ENCODE assay signal across 26 mouse cellular contexts in the genomic region with DNA sequence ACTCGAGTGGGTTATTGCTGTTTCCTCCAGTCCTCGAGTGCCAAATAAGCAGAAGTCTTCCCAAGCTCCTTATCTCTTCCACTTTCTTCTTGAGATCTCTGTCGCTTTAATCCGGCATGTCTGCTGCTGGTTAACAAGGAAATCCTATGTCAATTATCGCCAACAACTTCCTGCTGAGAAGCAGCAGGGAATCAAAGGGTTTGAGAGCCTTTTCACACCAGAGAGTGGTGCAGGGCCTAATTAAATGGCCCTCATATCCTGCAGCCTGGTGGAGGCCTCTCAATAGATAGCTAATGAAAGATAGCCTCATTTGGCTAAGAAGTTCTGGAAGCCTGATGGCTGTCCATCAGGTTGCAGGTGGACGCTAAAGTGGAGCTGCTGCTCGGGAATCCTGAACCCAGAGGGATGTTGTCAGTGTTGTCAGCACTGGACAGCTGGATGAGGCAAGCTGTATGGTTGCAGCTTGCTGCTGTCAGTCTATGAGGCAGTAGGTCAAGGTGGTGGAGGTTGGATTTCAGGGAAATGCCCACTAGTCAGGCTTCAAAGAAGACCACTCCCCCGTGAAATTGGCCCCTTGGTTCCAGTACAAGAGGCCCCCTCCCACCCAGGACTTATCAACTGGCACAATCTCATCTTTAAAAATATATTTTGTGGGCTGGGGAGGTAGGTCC.
DNase-seq lines count a peak whose midpoint lies in the region; ATAC-seq and TF ChIP-seq lines count a peak whose summit lies in the region.
"Had no signal": no experiment of that assay in that cellular context is flagged by ENCODE, and none has a peak within 500 bp of the region (broad histone marks: within the 10 kb centered on the region; RNA-seq: fewer than 3 reads in every experiment).

No protein-coding gene starts in this region.

- H3K9ac ChIP-seq in forebrain, embryonic 12.5 days: no peak overlapping the region
- H3K9ac ChIP-seq in forebrain, embryonic 16.5 days (replicated peaks; ENCODE audit: low read depth, low read length): no peak overlapping the region
- no peak overlapping the region for H3K9ac ChIP-seq in kidney, postnatal 0 days (ENCODE audit: low read depth, low read length)
- H3K9ac ChIP-seq: hindbrain, embryonic 13.5 days; intestine, embryonic 15.5 days; limb, embryonic 13.5 days; liver, embryonic 12.5 days had no signal

- no peaks in the 10 kb centered on the region; the same call in 1 of the 2 replicates for H3K9me3 ChIP-seq in forebrain, embryonic 12.5 days
- 0 out of 2 replicates have a peak, but pooled peaks cover 2% of the 10 kb centered on the region for H3K9me3 ChIP-seq in forebrain, embryonic 16.5 days (ENCODE audit: control insufficient read depth, low read length)
- H3K9me3 ChIP-seq in kidney, postnatal 0 days (replicated peaks; ENCODE audit: low read length): no peaks in the 10 kb centered on the region
- H3K9me3 ChIP-seq: intestine, embryonic 15.5 days; limb, embryonic 13.5 days; liver, embryonic 12.5 days had no signal

- H3K27me3 ChIP-seq in forebrain, embryonic 12.5 days: peaks cover 16% of the 10 kb centered on the region; the same call in 1 of the 2 replicates
- no peaks in the 10 kb centered on the region for H3K27me3 ChIP-seq in forebrain, embryonic 16.5 days (replicated peaks; ENCODE audit: control insufficient read depth, insufficient read depth, low read length)
- no peaks in the 10 kb centered on the region for H3K27me3 ChIP-seq in kidney, postnatal 0 days (ENCODE audit: insufficient read depth, low read length)
- H3K27me3 ChIP-seq: hindbrain, embryonic 13.5 days; intestine, embryonic 15.5 days; liver, embryonic 12.5 days; Patski had no signal

- peaks cover 16% of the 10 kb centered on the region; the same call in 1 of the 2 replicates for H3K4me1 ChIP-seq in forebrain, embryonic 12.5 days
- H3K4me1 ChIP-seq in forebrain, embryonic 16.5 days (replicated peaks; ENCODE audit: control insufficient read depth, insufficient read depth, low read length): peaks cover 6% of the 10 kb centered on the region
- H3K4me1 ChIP-seq in kidney, postnatal 0 days (replicated peaks; ENCODE audit: insufficient read depth, low read length): no peaks in the 10 kb centered on the region
- H3K4me1 ChIP-seq: intestine, embryonic 15.5 days; liver, embryonic 12.5 days had no signal

- no peak for TF ChIP-seq CTCF in kidney, postnatal 0 days (IDR thresholded peaks at IDR 0.05; ENCODE audit: low read depth)

- no peaks in the 10 kb centered on the region for H3K36me3 ChIP-seq in forebrain, embryonic 12.5 days (replicated peaks)
- no peaks in the 10 kb centered on the region for H3K36me3 ChIP-seq in forebrain, embryonic 16.5 days (ENCODE audit: control insufficient read depth, insufficient read depth)
- H3K36me3 ChIP-seq in kidney, postnatal 0 days (ENCODE audit: insufficient read depth, low read length): no peaks in the 10 kb centered on the region
- H3K36me3 ChIP-seq: hindbrain, embryonic 13.5 days; intestine, embryonic 15.5 days; limb, embryonic 13.5 days; liver, embryonic 12.5 days had no signal

- peak; percentile 63; the same call in 1 of the 2 replicates for ATAC-seq in forebrain, embryonic 12.5 days (ENCODE audit: low FRiP score)
- no peak for ATAC-seq in forebrain, embryonic 16.5 days
- ATAC-seq in kidney, postnatal 0 days (replicated peaks; ENCODE audit: low FRiP score, low read depth): no peak
- ATAC-seq: intestine, embryonic 15.5 days; liver, embryonic 12.5 days; Patski had no signal

- H3K4me2 ChIP-seq in forebrain, embryonic 12.5 days: peak overlapping the region; percentile 10; the same call in 1 of the 2 replicates
- H3K4me2 ChIP-seq in forebrain, embryonic 16.5 days (ENCODE audit: low read length): no peak overlapping the region
- H3K4me2 ChIP-seq in kidney, postnatal 0 days (ENCODE audit: low read length): no peak overlapping the region
- H3K4me2 ChIP-seq: hindbrain, embryonic 13.5 days; intestine, embryonic 15.5 days; limb, embryonic 13.5 days; liver, embryonic 12.5 days; midbrain, embryonic 11.5 days had no signal

- WGBS in forebrain, embryonic 12.5 days: 2% methylated on average over 8 of the region's 8 CpGs
- WGBS in forebrain, embryonic 16.5 days: 1% methylated on average over 8 of the region's 8 CpGs
- 12% methylated on average over 8 of the region's 8 CpGs for WGBS in kidney, postnatal 0 days

- H3K27ac ChIP-seq in forebrain, embryonic 12.5 days: 0 out of 2 replicates have a peak overlapping the region, but pooled peaks have one; percentile 10
- no peak overlapping the region for H3K27ac ChIP-seq in forebrain, embryonic 16.5 days (ENCODE audit: low read length)
- H3K27ac ChIP-seq in kidney, postnatal 0 days: no peak overlapping the region; the same call in 1 of the 2 replicates
- H3K27ac ChIP-seq: heart, adult 2 months; hindbrain, embryonic 13.5 days; intestine, embryonic 15.5 days; layer of hippocampus, adult 2 months; limb, embryonic 13.5 days; liver, embryonic 12.5 days had no signal

- H3K4me3 ChIP-seq in forebrain, embryonic 12.5 days (replicated peaks): no peak overlapping the region
- no peak overlapping the region for H3K4me3 ChIP-seq in forebrain, embryonic 16.5 days (replicated peaks; ENCODE audit: low read length)
- H3K4me3 ChIP-seq in kidney, postnatal 0 days (replicated peaks; ENCODE audit: low read depth, low read length): no peak overlapping the region
- H3K4me3 ChIP-seq: heart, adult 2 months; hindbrain, embryonic 13.5 days; intestine, embryonic 15.5 days; layer of hippocampus, adult 2 months; limb, embryonic 13.5 days; liver, embryonic 12.5 days had no signal

- DNase-seq in kidney, postnatal 0 days (ENCODE audit: low spot score): peak; percentile 34
- DNase-seq in kidney, postnatal 14 days: no peak
- peak; percentile 28 for DNase-seq in embryo, embryonic 11 days
- no peak for DNase-seq in heart, adult 9 months (ENCODE audit: low spot score in 2 of 2)
- no peak for DNase-seq in urinary bladder, postnatal 14 days (ENCODE audit: low spot score)
- DNase-seq: adrenal gland, postnatal 36 days; cerebellum, adult 11-12 months; cerebellum, postnatal 14 days; gastrocnemius, postnatal 36 days; heart, adult 2 months; heart, postnatal 36 days; kidney, adult 8-10 months; layer of hippocampus, postnatal 36 days; lung, adult 18-20 months; lung, postnatal 10 days; right cerebral cortex, postnatal 25 days; spleen, adult 18-20 months had no signal

Comparison
In these comparisons a context has a peak if more than half of its experiments do, and no peak if none do; other contexts are left out.
1. DNase-seq: peak in kidney, postnatal 0 days (single experiment) and embryo, embryonic 11 days (single experiment); none in kidney, postnatal 14 days (single experiment), heart, adult 9 months (0 of 2) and urinary bladder, postnatal 14 days (single experiment).